Mouse (Mus musculus): ENCODE results near the gene Hist1h2af. TPM values are rescaled to one million over a fixed set of nuclear protein-coding genes. Genes with fewer than 3 reads are reported as not detected.
"Not testable (repeated sequence)": the region's sequence is repeated elsewhere in the genome, so short reads cannot be mapped to it uniquely, and the experiment has no call there.

The Hist1h2af gene
- total RNA-seq, 2 experiments from 2014 or later = 512 to 538 TPM

GRCm38 (mm10) chr13:23534368-23535131 lies 844 bp downstream of the Hist1h2af start:
- no peak for DNase-seq (ENCODE audit: low spot score in 2 of 2)

- DNase-seq (ENCODE audit: low spot score in 2 of 2) = peak; percentile 69 to 76
These were observed 1.7 kb downstream of the Hist1h2af start, which contains the start of gene Hist1h3g for GRCm38 (mm10) chr13:23535137-23536075. TSS of gene Hist1h3g (plus strand) at chr13:23535422.

GRCm38 (mm10) chr13:23536076-23536822 lies 2.5 kb downstream of the Hist1h2af start:
- no peak for DNase-seq (ENCODE audit: low spot score in 2 of 2)

- DNase-seq (ENCODE audit: low spot score in 2 of 2) = no peak
These were observed 3.5 kb downstream of the Hist1h2af start for GRCm38 (mm10) chr13:23537006-23537710.

GRCm38 (mm10) chr13:23538249-23538648 lies 4.5 kb downstream of the Hist1h2af start:
- no peak for DNase-seq (ENCODE audit: low spot score in 2 of 2)

GRCm38 (mm10) chr13:23539821-23540220 lies 6.1 kb downstream of the Hist1h2af start:
- DNase-seq (ENCODE audit: low spot score in 2 of 2) = not testable (repeated sequence)

- DNase-seq (ENCODE audit: low spot score in 2 of 2) = no peak
These were observed 7.8 kb downstream of the Hist1h2af start for GRCm38 (mm10) chr13:23541497-23541896.

- DNase-seq (ENCODE audit: low spot score in 2 of 2) = not testable (repeated sequence)
These were observed 8.7 kb downstream of the Hist1h2af start for GRCm38 (mm10) chr13:23542225-23542980.

- DNase-seq (ENCODE audit: low spot score in 2 of 2) = peak in 1 of 2 experiments; percentile 35
These were observed 9.4 kb downstream of the Hist1h2af start, which contains the start of gene Hist1h2bh for GRCm38 (mm10) chr13:23542999-23543607. TSS of gene Hist1h2bh (minus strand) at chr13:23543392.

GRCm38 (mm10) chr13:23543965-23544786 lies 10.5 kb downstream of the Hist1h2af start, which contains the start of gene Hist1h3f:
TSS of gene Hist1h3f (plus strand) at chr13:23544052.
- peak; percentile 37 to 49 for DNase-seq (ENCODE audit: low spot score in 2 of 2)

- not testable (repeated sequence) for DNase-seq (ENCODE audit: low spot score in 2 of 2)
These were observed 11.0 kb downstream of the Hist1h2af start for GRCm38 (mm10) chr13:23544787-23545120.

GRCm38 (mm10) chr13:23546694-23547093 lies 13.0 kb downstream of the Hist1h2af start:
- no peak for DNase-seq (ENCODE audit: low spot score in 2 of 2)

GRCm38 (mm10) chr13:23550761-23551145 lies 17.0 kb downstream of the Hist1h2af start:
- no peak for DNase-seq (ENCODE audit: low spot score in 2 of 2)

- peak; percentile 51 to 80 for DNase-seq (ENCODE audit: low spot score in 2 of 2)
These were observed 17.6 kb downstream of the Hist1h2af start, which contains the start of gene Hist1h4f for GRCm38 (mm10) chr13:23551146-23551834. TSS of gene Hist1h4f (minus strand) at chr13:23551648.

- DNase-seq (ENCODE audit: low spot score in 2 of 2) = no peak
These were observed 18.5 kb downstream of the Hist1h2af start for GRCm38 (mm10) chr13:23551931-23552914.

- DNase-seq (ENCODE audit: low spot score in 2 of 2) = no peak
These were observed 19.3 kb downstream of the Hist1h2af start, which contains the start of gene Hist1h1d for GRCm38 (mm10) chr13:23552962-23553361. TSS of gene Hist1h1d (plus strand) at chr13:23553262.

All from adrenal gland, postnatal 4 days (tissue).